Mouse (Mus musculus) forebrain, embryonic 14.5 days (tissue): ENCODE data around the gene Gucd1. TPM values are rescaled to one million over a fixed set of nuclear protein-coding genes. Genes with fewer than 3 reads are reported as not detected.
"Not testable (repeated sequence)": the region's sequence is repeated elsewhere in the genome, so short reads cannot be mapped to it uniquely, and the experiment has no call there.

Experiments used
- ATAC-seq: fragments of 200-750 bp; cut with Nextera tagmentation; 2 replicates; pipeline ENCODE4 v1.8.0; 2017; ENCODE audit warnings: mild to moderate bottlenecking, moderate library complexity
- DNase-seq: peaks from one replicate; pipeline ENCODE4 v3.0.0-alpha.2; 2015; ENCODE audit warnings: low spot score
- H3K27ac ChIP-seq: fragments of 300-500 bp; sonication (generic); 2 replicates; pipeline ENCODE4 v1.5.1; 2014; ENCODE audit warnings: low read depth, mild to moderate bottlenecking, control low read depth, low read length, moderate library complexity
- H3K27me3 ChIP-seq: fragments of 300-500 bp; sonication (generic); replicated peaks from 2 replicates; pipeline ENCODE4 v1.6.1; 2014; ENCODE audit warnings: low read length, control low read depth, mixed read lengths; ENCODE audit not compliant: control insufficient read depth, insufficient read depth
- H3K36me3 ChIP-seq: fragments of 300-500 bp; sonication (generic); 2 replicates; pipeline ENCODE4 v1.6.1; 2014; ENCODE audit warnings: low read length, control low read depth; ENCODE audit not compliant: control insufficient read depth, insufficient read depth
- H3K4me1 ChIP-seq: fragments of 300-500 bp; sonication (generic); 2 replicates; pipeline ENCODE4 v1.6.1; 2014; ENCODE audit warnings: antibody characterized with exemption, low read length, control low read depth; ENCODE audit not compliant: control insufficient read depth, insufficient read depth
- H3K4me2 ChIP-seq: fragments of 300-500 bp; sonication (generic); 2 replicates; pipeline ENCODE4 v1.6.1; 2014; ENCODE audit warnings: mild to moderate bottlenecking, control low read depth, low read length
- H3K4me3 ChIP-seq: fragments of 300-500 bp; sonication (generic); 2 replicates; pipeline ENCODE4 v1.5.1; 2014; ENCODE audit warnings: low read depth, low read length, control low read depth
- H3K9ac ChIP-seq: fragments of 300-500 bp; sonication (generic); 2 replicates; pipeline ENCODE4 v1.6.1; 2014; ENCODE audit warnings: mild to moderate bottlenecking, low read length, control low read depth, moderate library complexity
- H3K9me3 ChIP-seq: fragments of 300-500 bp; sonication (generic); replicated peaks from 2 replicates; pipeline ENCODE4 v1.6.1; 2016; ENCODE audit warnings: low read length, control low read depth, mixed read lengths; ENCODE audit not compliant: control insufficient read depth
- WGBS: fragments of 180-500 bp; shearing (Covaris S2); extraction: QIAGEN DNeasy Blood & Tissue Kit; methylation state at CpG from one replicate; pipeline ENCODE4 v1.1.7; 2014; 5-methylcytosine and 5-hydroxymethylcytosine counted together
- polyA plus RNA-seq: library from polyadenylated mRNA; unstranded; fragments of >200 nt; fragmentation: Nextera tagmentation; extraction: Ambion mirVana; gene quantifications from 2 replicates; pipeline ENCODE4 v1.2.1, GENCODE M21; 2014

Gene Gucd1
- polyA plus RNA-seq, 1 experiment from 2014 or later = 29.5 TPM

DNA sequence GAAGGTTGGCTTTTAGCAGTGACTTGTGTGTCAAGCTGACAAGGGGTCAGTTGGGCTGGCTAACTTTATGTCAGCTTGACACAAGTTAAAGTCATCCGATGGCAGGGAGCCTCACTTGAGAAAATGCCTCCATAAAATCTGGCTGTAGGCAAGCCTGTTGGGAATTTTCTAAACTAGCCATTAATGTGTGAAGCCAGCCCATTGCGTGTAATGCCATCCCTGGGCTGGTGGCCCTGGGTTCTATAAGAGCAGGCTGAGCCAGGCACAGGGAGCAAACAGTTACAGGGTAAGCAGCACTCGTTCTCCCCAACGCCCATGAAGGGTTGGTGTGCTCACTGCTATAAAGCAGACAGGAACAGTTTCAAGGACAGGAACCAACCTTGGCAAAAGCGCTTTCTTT lies 35.5 kb downstream of the Gucd1 start:
- 84% methylated on average over 5 of the region's 5 CpGs for WGBS
- H3K4me1 ChIP-seq = no peaks in the 10 kb centered on the region

DNA sequence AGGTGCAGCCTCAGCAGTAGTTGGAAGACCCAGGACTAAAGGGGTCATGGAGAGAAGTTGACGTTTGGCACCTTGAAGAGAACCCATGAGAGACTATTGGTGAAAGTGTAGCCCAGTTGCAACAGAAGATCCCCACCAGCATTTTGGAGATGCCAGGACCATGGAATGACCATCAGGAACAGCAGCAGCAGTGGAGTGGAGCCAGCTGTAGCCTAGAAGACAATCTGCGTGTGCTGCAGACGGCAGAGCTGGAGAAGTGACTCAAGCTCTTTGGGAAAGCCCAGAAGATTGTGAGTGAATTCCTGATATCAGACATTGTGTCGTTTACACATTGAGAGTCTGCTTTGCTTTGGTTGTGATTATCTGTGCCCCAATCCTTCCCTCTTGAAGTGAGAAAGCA lies 36.1 kb downstream of the Gucd1 start:
- Histone ChIP-seq H3K4me2 (no peak overlapping the region), H3K27me3 (no peaks in the 10 kb centered on the region), H3K9me3 (no peaks in the 10 kb centered on the region), H3K36me3 (no peaks in the 10 kb centered on the region), H3K9ac (no peak overlapping the region), H3K4me3 (no peak overlapping the region), H3K27ac (no peak overlapping the region), H3K4me1 (no peaks in the 10 kb centered on the region)
- WGBS = 87% methylated on average over 4 of the region's 4 CpGs
- no peak for ATAC-seq
- no peak for DNase-seq

More for the DNA sequence above, 35.5 kb downstream of the Gucd1 start:
- H3K9ac ChIP-seq = no peak overlapping the region
- no peak overlapping the region for H3K27ac ChIP-seq
- H3K36me3 ChIP-seq = no peaks in the 10 kb centered on the region
- no peak for ATAC-seq
- no peak overlapping the region for H3K4me3 ChIP-seq
- no peaks in the 10 kb centered on the region for H3K9me3 ChIP-seq
- no peak overlapping the region for H3K4me2 ChIP-seq
- no peak for DNase-seq
- H3K27me3 ChIP-seq = no peaks in the 10 kb centered on the region

DNA sequence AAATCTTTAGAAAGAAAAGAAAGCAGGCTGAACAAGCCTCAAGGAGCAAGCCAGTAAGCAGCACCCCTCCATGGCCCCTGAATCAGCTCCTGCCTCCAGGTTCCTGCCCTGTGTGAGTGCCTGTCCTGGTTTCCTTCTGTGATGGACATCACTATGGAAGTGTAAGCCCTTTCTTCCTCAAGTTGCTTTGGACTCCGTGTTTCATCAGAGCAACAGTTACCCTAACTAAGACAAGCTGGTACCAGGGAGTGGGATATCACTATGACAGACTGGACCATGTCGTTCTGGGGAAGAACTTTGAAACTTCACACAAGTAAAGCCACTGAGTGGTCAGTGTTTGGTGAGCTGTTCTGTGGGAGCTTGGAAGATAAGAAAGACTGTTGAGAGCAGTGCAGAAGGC lies 37.8 kb downstream of the Gucd1 start:
- 84% methylated on average over 2 of the region's 2 CpGs for WGBS
- H3K4me1 ChIP-seq = no peaks in the 10 kb centered on the region
- H3K4me2 ChIP-seq = no peak overlapping the region
- no peak overlapping the region for H3K27ac ChIP-seq
- no peaks in the 10 kb centered on the region for H3K27me3 ChIP-seq
- no peak overlapping the region for H3K4me3 ChIP-seq
- no peaks in the 10 kb centered on the region for H3K36me3 ChIP-seq
- H3K9ac ChIP-seq = no peak overlapping the region
- no peak for ATAC-seq
- H3K9me3 ChIP-seq = no peaks in the 10 kb centered on the region
- no peak for DNase-seq

DNA sequence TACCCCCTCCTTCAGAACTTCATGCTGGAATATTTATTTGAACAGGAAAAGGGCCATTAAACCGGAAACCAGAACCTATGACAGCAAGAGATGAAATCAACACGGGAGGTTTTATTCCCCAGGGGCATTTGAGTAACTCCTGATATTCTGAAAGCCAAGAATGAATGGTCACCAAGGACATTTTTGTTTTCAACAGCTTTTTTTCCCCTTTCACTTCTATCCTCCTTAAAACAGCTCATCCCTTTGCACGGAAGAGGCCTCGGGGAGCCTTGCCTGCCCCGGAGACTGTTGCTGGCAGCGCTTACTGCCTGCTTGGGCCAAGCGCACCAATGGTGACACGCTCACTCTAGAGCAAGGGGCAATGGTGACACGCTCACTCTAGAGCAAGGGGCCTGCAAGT lies 40.7 kb downstream of the Gucd1 start:
- WGBS = 90% methylated on average over 9 of the region's 9 CpGs
- no peaks in the 10 kb centered on the region for H3K27me3 ChIP-seq
- no peaks in the 10 kb centered on the region for H3K4me1 ChIP-seq
- H3K9ac ChIP-seq = no peak overlapping the region
- H3K4me3 ChIP-seq = no peak overlapping the region
- H3K27ac ChIP-seq = no peak overlapping the region
- no peak for ATAC-seq
- H3K4me2 ChIP-seq = no peak overlapping the region
- DNase-seq = no peak
- no peaks in the 10 kb centered on the region for H3K9me3 ChIP-seq
- H3K36me3 ChIP-seq = no peaks in the 10 kb centered on the region

- ATAC-seq = peak; percentile 46; the same call in 1 of the 2 replicates
- peak overlapping the region; percentile 33; the same call in 1 of the 2 replicates for H3K27ac ChIP-seq
- not testable (repeated sequence) for H3K9me3 ChIP-seq
Measured at GRCm38 (mm10) chr10:75475139-75475850, 42.5 kb downstream of the Gucd1 start.

GRCm38 (mm10) chr10:75474571-75474970 lies 43.2 kb downstream of the Gucd1 start:
- H3K4me1 ChIP-seq = no peaks in the 10 kb centered on the region
- no peaks in the 10 kb centered on the region for H3K27me3 ChIP-seq
- no peak overlapping the region for H3K4me3 ChIP-seq
- no peak for DNase-seq
- 52% methylated on average over 5 of the region's 5 CpGs for WGBS
- H3K9ac ChIP-seq = no peak overlapping the region
- H3K36me3 ChIP-seq = no peaks in the 10 kb centered on the region
- no peaks in the 10 kb centered on the region for H3K9me3 ChIP-seq
- H3K27ac ChIP-seq = peak overlapping the region; percentile 33; the same call in 1 of the 2 replicates
- H3K4me2 ChIP-seq = no peak overlapping the region
- no peak for ATAC-seq

More at GRCm38 (mm10) chr10:75475139-75475850, 42.5 kb downstream of the Gucd1 start:
- H3K4me3 ChIP-seq, H3K4me1 ChIP-seq, H3K27me3 ChIP-seq, H3K9ac ChIP-seq, H3K36me3 ChIP-seq, H3K4me2 ChIP-seq: not testable (repeated sequence)
- peak; percentile 17 for DNase-seq
- WGBS = 25% methylated on average over 4 of the region's 6 CpGs

DNA sequence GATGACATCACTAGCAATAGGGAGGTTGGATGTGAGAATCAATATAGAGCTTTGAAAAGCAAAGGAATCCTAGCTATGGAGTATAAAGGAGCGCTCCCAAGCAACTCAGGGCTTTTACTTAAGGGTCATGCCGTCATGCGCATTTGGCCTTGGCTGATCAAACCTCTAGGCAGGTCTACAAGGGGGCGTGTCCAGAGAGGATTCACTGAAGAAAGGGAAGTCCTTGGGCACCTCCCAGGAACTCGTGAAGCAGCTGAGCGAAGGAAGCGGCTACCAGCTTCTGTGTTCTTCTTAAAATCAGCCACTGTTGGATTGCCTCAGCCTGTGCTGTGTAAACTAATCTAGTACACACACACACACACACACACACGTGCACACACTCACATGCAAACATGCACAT lies 44.4 kb downstream of the Gucd1 start:
- H3K4me1 ChIP-seq = no peaks in the 10 kb centered on the region
- H3K9ac ChIP-seq = no peak overlapping the region
- no peaks in the 10 kb centered on the region for H3K27me3 ChIP-seq
- H3K4me3 ChIP-seq = no peak overlapping the region
- H3K9me3 ChIP-seq = no peaks in the 10 kb centered on the region
- 82% methylated on average over 8 of the region's 8 CpGs for WGBS
- H3K36me3 ChIP-seq = no peaks in the 10 kb centered on the region
- H3K27ac ChIP-seq = no peak overlapping the region
- DNase-seq (no peak), ATAC-seq (no peak)
- H3K4me2 ChIP-seq = no peak overlapping the region

DNA sequence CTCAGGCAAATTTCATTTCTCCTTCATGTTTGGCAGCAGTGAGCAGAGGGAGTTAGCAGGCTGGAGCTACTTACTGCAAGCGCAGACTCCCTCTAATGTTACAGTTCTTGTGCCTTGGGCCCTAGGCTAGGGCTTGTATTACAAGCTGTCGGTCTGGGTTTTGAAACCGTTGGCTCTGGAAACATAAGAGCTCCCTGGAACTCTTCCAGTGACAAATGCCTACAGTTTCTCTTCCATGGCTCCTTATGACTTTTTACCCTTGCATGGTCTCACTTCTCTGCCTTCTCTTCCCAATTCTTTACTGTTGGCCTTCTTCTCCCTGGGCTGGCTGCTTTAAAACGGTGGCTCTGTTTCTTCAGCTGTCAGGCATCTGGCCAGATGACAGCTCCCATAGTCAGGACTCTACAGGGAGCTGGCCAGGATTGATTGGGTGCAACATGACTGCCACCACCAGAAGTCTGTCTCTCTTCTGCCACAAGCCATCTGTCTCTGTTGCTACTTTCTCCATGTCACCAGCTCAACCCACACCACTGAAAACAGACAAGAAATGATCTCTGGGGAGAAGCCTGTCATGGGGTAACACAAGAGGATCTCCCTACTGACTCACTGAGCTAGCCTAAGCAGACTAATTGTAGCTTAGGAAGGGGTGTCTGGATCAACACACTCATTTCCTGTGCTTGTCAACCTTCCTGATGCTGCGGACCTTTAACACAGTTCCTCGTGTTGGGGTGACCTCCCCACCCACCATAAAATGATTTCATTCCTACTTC lies 51.8 kb downstream of the Gucd1 start:
- no peaks in the 10 kb centered on the region for H3K4me1 ChIP-seq
- 75% methylated on average over 6 of the region's 6 CpGs for WGBS
- ATAC-seq (no peak), DNase-seq (no peak)
- H3K4me2 ChIP-seq = no peak overlapping the region
- no peaks in the 10 kb centered on the region for H3K36me3 ChIP-seq
- H3K27ac ChIP-seq = no peak overlapping the region
- H3K9ac ChIP-seq = no peak overlapping the region
- H3K9me3 ChIP-seq = no peaks in the 10 kb centered on the region
- no peaks in the 10 kb centered on the region for H3K27me3 ChIP-seq
- H3K4me3 ChIP-seq = no peak overlapping the region

- 86% methylated on average over 3 of the region's 3 CpGs for WGBS
- Histone ChIP-seq H3K4me3 (no peak overlapping the region), H3K4me1 (no peaks in the 10 kb centered on the region), H3K9ac (no peak overlapping the region), H3K4me2 (no peak overlapping the region), H3K27me3 (no peaks in the 10 kb centered on the region), H3K9me3 (no peaks in the 10 kb centered on the region), H3K36me3 (no peaks in the 10 kb centered on the region), H3K27ac (no peak overlapping the region)
- DNase-seq (no peak), ATAC-seq (no peak)
Measured at GRCm38 (mm10) chr10:75462728-75463127, 55.0 kb downstream of the Gucd1 start.
